Mouse (Mus musculus): ENCODE data around the gene Eif4ebp2.

- no peak for TF ChIP-seq CTCF (IDR thresholded peaks at IDR 0.05; ENCODE audit: extremely low read depth, insufficient read depth, insufficient read length, insufficient replicate concordance)
- no peak for TF ChIP-seq POLR2A (IDR thresholded peaks at IDR 0.05; ENCODE audit: low read depth, low read length)
These were observed 24.5 kb downstream of the Eif4ebp2 start for GRCm38 (mm10) chr10:61427951-61428350.

Measured in spleen, adult 2 months (tissue).